Mouse (Mus musculus): ENCODE results near the gene Gins1.

DNA sequence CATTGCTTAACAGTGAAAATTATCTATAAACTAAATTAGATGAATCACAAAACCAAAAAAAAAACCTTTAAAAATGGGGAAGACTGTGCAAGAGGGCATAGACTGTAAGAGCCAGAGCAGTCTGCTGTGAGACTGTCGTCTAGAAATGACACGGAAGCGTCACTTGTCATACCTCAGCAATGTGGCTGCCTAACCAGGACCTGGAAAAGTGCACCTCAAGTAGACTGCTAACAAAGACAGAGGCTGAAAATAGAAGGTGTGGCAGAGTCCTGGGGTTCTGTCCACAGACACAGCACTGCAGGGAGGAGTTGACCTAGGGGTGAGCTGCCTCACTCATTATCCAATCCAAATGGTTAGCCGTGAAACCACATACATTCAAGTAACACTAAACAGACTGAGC, 17.0 kb downstream of the Gins1 start:
- TF ChIP-seq CTCF (conservative IDR thresholded peaks at IDR 0.05; ENCODE audit: low read length) (no peak), NANOG (IDR thresholded peaks at IDR 0.05; ENCODE audit: borderline replicate concordance, low read length) (no peak)

Measured in E14TG2a.4 (cell line).